Mouse (Mus musculus): ENCODE results near the gene 2210408I21Rik. TPM values are rescaled to one million over a fixed set of nuclear protein-coding genes. Genes with fewer than 3 reads are reported as not detected.
"Not testable (repeated sequence)": the region's sequence is repeated elsewhere in the genome, so short reads cannot be mapped to it uniquely, and the experiment has no call there.

2210408I21Rik gene
- 11.3 and 12.1 TPM in 2 replicates for polyA plus RNA-seq (2015; fragmentation: Nextera tagmentation; extraction: Ambion mirVana)

- Histone ChIP-seq H3K36me3 (ENCODE audit: poor library complexity, severe bottlenecking) (no peaks in the 10 kb centered on the region), H3K4me1 (peaks cover 11% of the 10 kb centered on the region), H3K4me2 (peak within 1 kb of the TSS; percentile 67), H3K9me3 (replicated peaks) (no peaks in the 10 kb centered on the region), H3K27me3 (no peaks in the 10 kb centered on the region), H3K9ac (peak within 1 kb of the TSS; percentile 88), H3K4me3 (peak within 1 kb of the TSS; percentile 89), H3K27ac (peak within 1 kb of the TSS; percentile 89)
- ATAC-seq, result peak; percentile 98
- WGBS, result under 1% methylated on average over 64 of the region's 65 CpGs
Observed at GRCm38 (mm10) chr13:77134931-77135620, at the start of gene 2210408I21Rik, which contains the start of gene Slf1. Gene 2210408I21Rik, plus strand, starts transcription at chr13:77135540. Gene Slf1, minus strand, starts transcription at chr13:77135473.

- not testable (repeated sequence) for H3K4me2 ChIP-seq; H3K4me3 ChIP-seq; H3K9me3 ChIP-seq (replicated peaks); H3K27me3 ChIP-seq; H3K9ac ChIP-seq; ATAC-seq; H3K4me1 ChIP-seq; H3K27ac ChIP-seq
- H3K36me3 ChIP-seq (ENCODE audit: poor library complexity, severe bottlenecking), result peaks cover 38% of the 10 kb centered on the region
- WGBS, result 96% methylated on average over 1 of the region's 1 CpGs
Observed at GRCm38 (mm10) chr13:77092876-77093275, 42.5 kb upstream of the 2210408I21Rik start.

- Histone ChIP-seq H3K27me3 (no peaks in the 10 kb centered on the region), H3K4me1 (no peaks in the 10 kb centered on the region), H3K27ac (no peak overlapping the region), H3K9ac (no peak overlapping the region), H3K9me3 (replicated peaks) (no peaks in the 10 kb centered on the region), H3K4me3 (no peak overlapping the region), H3K4me2 (no peak overlapping the region), H3K36me3 (ENCODE audit: poor library complexity, severe bottlenecking) (peaks cover 13% of the 10 kb centered on the region)
- no peak for ATAC-seq
Observed at GRCm38 (mm10) chr13:77107734-77108133, 27.6 kb upstream of the 2210408I21Rik start.

- no peak overlapping the region for H3K4me2 ChIP-seq
- H3K9ac ChIP-seq, result no peak overlapping the region
- H3K27me3 ChIP-seq, result no peaks in the 10 kb centered on the region
- H3K27ac ChIP-seq, result no peak overlapping the region
- no peaks in the 10 kb centered on the region for H3K9me3 ChIP-seq (replicated peaks)
- H3K36me3 ChIP-seq (ENCODE audit: poor library complexity, severe bottlenecking), result no peaks in the 10 kb centered on the region; the same call in 1 of the 2 replicates
- H3K4me3 ChIP-seq, result no peak overlapping the region
- 93% methylated on average over 4 of the region's 4 CpGs for WGBS
- no peak for ATAC-seq
- no peaks in the 10 kb centered on the region for H3K4me1 ChIP-seq
Observed at GRCm38 (mm10) chr13:77118695-77119094, 16.6 kb upstream of the 2210408I21Rik start.

- H3K9me3 ChIP-seq (replicated peaks), result no peaks in the 10 kb centered on the region
- peaks cover 10% of the 10 kb centered on the region for H3K36me3 ChIP-seq (ENCODE audit: poor library complexity, severe bottlenecking)
- H3K27me3 ChIP-seq, result no peaks in the 10 kb centered on the region
- peak; percentile 63 for ATAC-seq
- H3K9ac ChIP-seq, result no peak overlapping the region
- H3K27ac ChIP-seq, result no peak overlapping the region
- no peaks in the 10 kb centered on the region for H3K4me1 ChIP-seq
- 76% methylated on average over 3 of the region's 3 CpGs for WGBS
- H3K4me2 ChIP-seq, result no peak overlapping the region
- H3K4me3 ChIP-seq, result no peak overlapping the region
Observed at GRCm38 (mm10) chr13:77125159-77125558, 10.2 kb upstream of the 2210408I21Rik start.

- Histone ChIP-seq H3K27ac (no peak overlapping the region), H3K36me3 (ENCODE audit: poor library complexity, severe bottlenecking) (peaks cover 10% of the 10 kb centered on the region), H3K27me3 (no peaks in the 10 kb centered on the region), H3K9me3 (replicated peaks) (no peaks in the 10 kb centered on the region), H3K4me3 (no peak overlapping the region), H3K4me1 (no peaks in the 10 kb centered on the region), H3K9ac (no peak overlapping the region), H3K4me2 (no peak overlapping the region)
- 89% methylated on average over 2 of the region's 2 CpGs for WGBS
- no peak for ATAC-seq
Observed at GRCm38 (mm10) chr13:77128240-77128639, 7.1 kb upstream of the 2210408I21Rik start.

- H3K4me2 ChIP-seq, result no peak overlapping the region
- no peak for ATAC-seq
- WGBS, result 87% methylated on average over 2 of the region's 2 CpGs
Observed at GRCm38 (mm10) chr13:77131132-77131531, 4.2 kb upstream of the 2210408I21Rik start.

GRCm38 (mm10) chr13:77135621-77135981 is 261 bp downstream of the 2210408I21Rik start:
- peak overlapping the region; percentile 88 for H3K9ac ChIP-seq
- H3K9me3 ChIP-seq (replicated peaks), result no peaks in the 10 kb centered on the region
- no peaks in the 10 kb centered on the region for H3K27me3 ChIP-seq
- H3K4me2 ChIP-seq, result peak overlapping the region; percentile 67
- H3K36me3 ChIP-seq (ENCODE audit: poor library complexity, severe bottlenecking), result no peaks in the 10 kb centered on the region
- H3K27ac ChIP-seq, result peak overlapping the region; percentile 64; the same call in 1 of the 2 replicates
- H3K4me3 ChIP-seq, result peak overlapping the region; percentile 89
- WGBS, result under 1% methylated on average over 11 of the region's 11 CpGs
- peak; percentile 81; the same call in 1 of the 2 replicates for ATAC-seq
- peaks cover 11% of the 10 kb centered on the region for H3K4me1 ChIP-seq

More at GRCm38 (mm10) chr13:77131132-77131531, 4.2 kb upstream of the 2210408I21Rik start:
- H3K27me3 ChIP-seq, result no peaks in the 10 kb centered on the region
- no peaks in the 10 kb centered on the region for H3K36me3 ChIP-seq (ENCODE audit: poor library complexity, severe bottlenecking)
- H3K4me1 ChIP-seq, result peaks cover 7% of the 10 kb centered on the region
- H3K4me3 ChIP-seq, result no peak overlapping the region
- H3K27ac ChIP-seq, result no peak overlapping the region
- no peaks in the 10 kb centered on the region for H3K9me3 ChIP-seq (replicated peaks)
- H3K9ac ChIP-seq, result no peak overlapping the region

GRCm38 (mm10) chr13:77140890-77141289 is 5.5 kb downstream of the 2210408I21Rik start:
- Histone ChIP-seq H3K4me3 (no peak overlapping the region), H3K9me3 (replicated peaks) (no peaks in the 10 kb centered on the region), H3K9ac (no peak overlapping the region), H3K4me2 (no peak overlapping the region), H3K4me1 (peaks cover 6% of the 10 kb centered on the region), H3K27ac (no peak overlapping the region), H3K36me3 (ENCODE audit: poor library complexity, severe bottlenecking) (no peaks in the 10 kb centered on the region), H3K27me3 (no peaks in the 10 kb centered on the region)
- ATAC-seq, result no peak
- 84% methylated on average over 2 of the region's 2 CpGs for WGBS

- no peaks in the 10 kb centered on the region for H3K9me3 ChIP-seq (replicated peaks)
- no peaks in the 10 kb centered on the region for H3K27me3 ChIP-seq
- H3K27ac ChIP-seq, result no peak overlapping the region
- H3K4me1 ChIP-seq, result no peaks in the 10 kb centered on the region
- no peak overlapping the region for H3K4me2 ChIP-seq
- ATAC-seq, result no peak
- no peak overlapping the region for H3K4me3 ChIP-seq
- H3K36me3 ChIP-seq (ENCODE audit: poor library complexity, severe bottlenecking), result peaks cover 3% of the 10 kb centered on the region; the same call in 1 of the 2 replicates
- no peak overlapping the region for H3K9ac ChIP-seq
Observed at GRCm38 (mm10) chr13:77177931-77178330, 42.6 kb downstream of the 2210408I21Rik start.

- H3K27ac ChIP-seq, result no peak overlapping the region
- no peak overlapping the region for H3K9ac ChIP-seq
- H3K4me2 ChIP-seq, result no peak overlapping the region
- H3K4me3 ChIP-seq, result no peak overlapping the region
- no peak for ATAC-seq
- H3K27me3 ChIP-seq, result no peaks in the 10 kb centered on the region
- H3K9me3 ChIP-seq (replicated peaks), result no peaks in the 10 kb centered on the region
- H3K36me3 ChIP-seq (ENCODE audit: poor library complexity, severe bottlenecking), result no peaks in the 10 kb centered on the region
- H3K4me1 ChIP-seq, result no peaks in the 10 kb centered on the region
- WGBS, result 93% methylated on average over 8 of the region's 8 CpGs
Observed at GRCm38 (mm10) chr13:77190606-77191005, 55.3 kb downstream of the 2210408I21Rik start.

- Histone ChIP-seq H3K27me3 (no peaks in the 10 kb centered on the region), H3K27ac (no peak overlapping the region), H3K4me1 (no peaks in the 10 kb centered on the region), H3K4me2 (no peak overlapping the region), H3K9ac (no peak overlapping the region), H3K4me3 (no peak overlapping the region), H3K36me3 (ENCODE audit: poor library complexity, severe bottlenecking) (no peaks in the 10 kb centered on the region), H3K9me3 (replicated peaks) (no peaks in the 10 kb centered on the region)
- 79% methylated on average over 2 of the region's 2 CpGs for WGBS
- ATAC-seq, result no peak
Observed at GRCm38 (mm10) chr13:77192201-77192600, 56.9 kb downstream of the 2210408I21Rik start.
